Mouse (Mus musculus) embryonic facial prominence, embryonic 13.5 days (tissue): Measurements from ENCODE around the gene Sgip1. TPM values are rescaled to one million over a fixed set of nuclear protein-coding genes. Genes with fewer than 3 reads are reported as not detected.

ENCODE experiments used
- ATAC-seq: fragments of 200-750 bp; cut with Nextera tagmentation; 2 replicates; pipeline ENCODE4 v1.8.0; 2017; ENCODE audit warnings: low read depth; ENCODE audit not compliant: insufficient number of reproducible peaks, insufficient read depth, low FRiP score, low TSS enrichment
- H3K27ac ChIP-seq: fragments of 300-500 bp; sonication (generic); 2 replicates; pipeline ENCODE4 v1.5.1; 2015; ENCODE audit warnings: moderate library complexity, mild to moderate bottlenecking, inconsistent platforms
- H3K27me3 ChIP-seq: fragments of 300-500 bp; sonication (generic); 2 replicates; pipeline ENCODE4 v1.6.1; 2015; ENCODE audit warnings: mild to moderate bottlenecking, inconsistent platforms
- H3K36me3 ChIP-seq: fragments of 300-500 bp; sonication (generic); 2 replicates; pipeline ENCODE4 v1.6.1; 2015; ENCODE audit warnings: mild to moderate bottlenecking, inconsistent platforms
- H3K4me1 ChIP-seq: fragments of 300-500 bp; sonication (generic); 2 replicates; pipeline ENCODE4 v1.6.1; 2015; ENCODE audit warnings: inconsistent platforms
- H3K4me2 ChIP-seq: fragments of 300-500 bp; sonication (generic); 2 replicates; pipeline ENCODE4 v1.6.1; 2015; ENCODE audit warnings: moderate library complexity, mild to moderate bottlenecking, inconsistent platforms
- H3K4me3 ChIP-seq: fragments of 300-500 bp; sonication (generic); 2 replicates; pipeline ENCODE4 v1.5.1; 2015; ENCODE audit warnings: mild to moderate bottlenecking, inconsistent platforms
- H3K9ac ChIP-seq: fragments of 300-500 bp; sonication (generic); 2 replicates; pipeline ENCODE4 v1.6.1; 2015; ENCODE audit warnings: mild to moderate bottlenecking, inconsistent platforms
- H3K9me3 ChIP-seq: fragments of 300-500 bp; sonication (generic); 2 replicates; pipeline ENCODE4 v1.6.1; 2016; ENCODE audit warnings: inconsistent platforms
- WGBS: fragments of 180-500 bp; shearing (Covaris S2); methylation state at CpG from one replicate; pipeline ENCODE4 v1.1.7; 2015; ENCODE audit warnings: mixed read lengths; 5-methylcytosine and 5-hydroxymethylcytosine counted together
- polyA plus RNA-seq: library from polyadenylated mRNA; unstranded; fragments of >200 nt; fragmentation: Nextera tagmentation; extraction: Ambion mirVana; gene quantifications from 2 replicates; pipeline ENCODE4 v1.2.1, GENCODE M21; 2015

Gene Sgip1
- polyA plus RNA-seq, 1 experiment from 2014 or later, result 13.0 TPM

DNA sequence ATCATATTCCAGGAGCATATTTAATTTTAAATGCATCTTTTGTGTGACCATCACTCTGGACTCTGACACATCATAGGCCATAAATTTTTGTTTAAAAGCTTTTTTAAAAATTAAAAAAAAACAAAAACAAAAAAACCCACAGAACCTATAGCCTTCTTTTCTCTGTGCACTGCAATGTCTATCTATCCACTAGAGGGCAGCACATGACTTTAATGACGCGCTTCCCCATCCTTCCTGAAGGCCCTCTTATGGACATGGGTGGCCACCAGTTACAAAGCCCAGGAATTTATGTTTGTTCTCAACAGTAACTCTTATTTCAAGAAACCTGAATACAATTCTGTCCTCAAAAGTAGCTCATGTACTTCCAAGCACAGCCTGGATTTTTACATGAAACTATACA is 245.8 kb downstream of the Sgip1 start:
- Histone ChIP-seq H3K4me1 (peaks cover 17% of the 10 kb centered on the region), H3K27me3 (no peaks in the 10 kb centered on the region), H3K9ac (no peak overlapping the region), H3K9me3 (no peaks in the 10 kb centered on the region), H3K4me3 (no peak overlapping the region), H3K4me2 (no peak overlapping the region), H3K27ac (no peak overlapping the region), H3K36me3 (no peaks in the 10 kb centered on the region)
- 0% methylated on average over 2 of the region's 2 CpGs for WGBS
- no peak for ATAC-seq

DNA sequence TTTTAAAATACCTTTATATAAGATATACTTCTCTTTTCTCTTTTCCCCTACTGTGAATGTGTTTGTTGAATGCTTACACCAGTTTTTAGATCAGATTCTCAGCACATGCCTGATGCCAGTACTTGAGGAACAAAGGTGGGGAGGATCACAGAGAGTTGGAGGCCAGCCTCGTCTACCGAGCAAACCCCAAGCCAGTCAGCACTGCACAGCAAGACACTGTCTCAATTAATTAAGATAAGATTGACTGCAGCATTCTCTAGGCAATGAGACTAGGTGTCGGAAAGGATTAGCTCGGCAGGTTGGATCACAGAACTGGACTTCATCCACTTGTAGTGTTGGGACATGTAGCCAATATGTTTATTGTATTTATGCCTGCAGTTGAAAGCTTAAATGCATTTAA is 246.2 kb downstream of the Sgip1 start:
- Histone ChIP-seq H3K27me3 (no peaks in the 10 kb centered on the region), H3K9me3 (no peaks in the 10 kb centered on the region), H3K36me3 (no peaks in the 10 kb centered on the region), H3K27ac (no peak overlapping the region), H3K9ac (no peak overlapping the region), H3K4me3 (no peak overlapping the region), H3K4me2 (no peak overlapping the region), H3K4me1 (peaks cover 20% of the 10 kb centered on the region)
- WGBS, result 62% methylated on average over 4 of the region's 4 CpGs
- ATAC-seq, result no peak

DNA sequence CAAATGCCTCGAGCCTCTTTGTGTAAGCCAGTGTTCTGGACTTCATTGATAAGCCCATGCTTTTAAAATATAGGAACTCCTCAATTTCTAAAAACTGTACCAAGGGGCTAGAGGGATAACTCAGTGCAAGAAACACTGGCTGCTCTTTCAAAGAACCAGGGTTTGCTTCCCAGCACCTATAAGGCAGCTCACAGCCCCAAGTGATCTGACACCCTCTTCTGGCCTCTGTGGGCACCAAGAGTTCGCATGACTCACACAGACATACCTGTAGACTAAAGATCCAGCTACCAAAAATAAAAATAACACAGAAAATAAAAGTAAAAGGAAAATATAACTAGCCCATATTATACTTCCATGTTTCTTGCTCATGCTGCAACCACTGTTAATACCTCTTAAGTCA is 246.7 kb downstream of the Sgip1 start:
- ATAC-seq, result no peak
- H3K4me3 ChIP-seq, result no peak overlapping the region
- H3K27me3 ChIP-seq, result no peaks in the 10 kb centered on the region
- H3K9ac ChIP-seq, result no peak overlapping the region
- no peak overlapping the region for H3K4me2 ChIP-seq
- H3K4me1 ChIP-seq, result peaks cover 19% of the 10 kb centered on the region
- no peak overlapping the region for H3K27ac ChIP-seq
- H3K9me3 ChIP-seq, result no peaks in the 10 kb centered on the region
- H3K36me3 ChIP-seq, result no peaks in the 10 kb centered on the region
- 64% methylated on average over 2 of the region's 2 CpGs for WGBS

DNA sequence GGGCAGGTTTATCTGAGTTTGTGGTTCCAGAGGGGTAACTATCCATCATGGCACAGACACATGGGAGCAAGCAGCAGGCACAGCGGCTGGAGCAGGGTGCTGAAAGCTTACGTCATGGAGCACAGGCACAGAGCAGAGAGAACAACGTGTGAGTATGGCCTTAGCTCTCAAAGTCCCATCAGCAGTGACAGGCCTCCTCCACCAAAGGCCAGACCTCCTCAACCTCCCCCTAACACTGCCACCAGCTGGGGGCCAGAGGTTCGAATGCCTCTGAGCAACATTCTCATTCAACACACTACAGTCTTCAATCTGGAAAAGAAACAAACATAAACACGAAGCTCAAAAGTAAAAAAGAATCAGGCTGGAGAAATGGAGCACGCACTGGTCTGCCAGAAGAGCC is 247.4 kb downstream of the Sgip1 start:
- Histone ChIP-seq H3K9ac (no peak overlapping the region), H3K4me1 (peaks cover 19% of the 10 kb centered on the region), H3K27ac (no peak overlapping the region), H3K4me3 (no peak overlapping the region), H3K27me3 (no peaks in the 10 kb centered on the region), H3K36me3 (no peaks in the 10 kb centered on the region), H3K9me3 (no peaks in the 10 kb centered on the region), H3K4me2 (no peak overlapping the region)
- ATAC-seq, result no peak
- WGBS, result 80% methylated on average over 6 of the region's 6 CpGs

DNA sequence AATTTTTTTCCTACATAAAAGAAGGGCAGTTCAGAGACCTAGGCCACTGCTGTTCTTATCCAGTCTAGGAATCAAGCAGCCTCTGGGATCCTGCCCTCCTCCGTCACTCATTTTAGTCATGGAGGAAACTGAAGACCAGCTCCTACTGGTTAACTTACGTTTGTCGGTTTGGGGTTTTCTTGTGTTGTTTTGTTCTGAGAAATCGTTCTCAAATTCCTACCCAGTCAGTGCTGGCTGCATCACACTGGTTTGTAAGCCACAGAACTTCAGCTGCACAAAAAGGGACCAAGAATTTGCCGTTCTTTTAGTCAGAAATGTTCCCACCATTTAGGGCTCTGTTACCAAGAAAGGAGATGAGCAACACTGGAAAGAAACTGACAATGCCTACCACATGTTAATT is 248.3 kb downstream of the Sgip1 start:
- WGBS, result 33% methylated on average over 5 of the region's 5 CpGs
- Histone ChIP-seq H3K27ac (0 out of 2 replicates have a peak overlapping the region, but pooled peaks have one; percentile 39), H3K4me1 (peaks cover 19% of the 10 kb centered on the region), H3K36me3 (no peaks in the 10 kb centered on the region), H3K4me3 (no peak overlapping the region), H3K4me2 (no peak overlapping the region), H3K9ac (no peak overlapping the region), H3K27me3 (no peaks in the 10 kb centered on the region), H3K9me3 (no peaks in the 10 kb centered on the region)
- no peak for ATAC-seq

DNA sequence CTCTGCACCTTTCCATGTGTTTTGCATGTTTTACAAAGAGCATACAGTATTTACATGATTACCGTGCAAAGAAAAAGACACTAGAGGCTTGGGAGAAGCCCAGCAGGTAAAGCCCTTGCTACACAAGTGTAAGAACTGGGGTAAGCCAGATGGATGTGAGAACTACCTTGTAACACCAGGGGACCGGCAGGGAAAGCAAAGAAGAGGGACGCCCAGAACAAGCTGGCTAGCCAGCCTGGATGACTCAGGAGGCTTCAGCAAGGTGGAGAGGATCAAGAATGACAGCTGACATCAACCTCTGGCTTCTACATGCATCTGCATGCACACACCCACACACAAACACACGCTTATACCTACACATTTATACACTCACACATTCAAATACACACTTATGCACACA is 248.9 kb downstream of the Sgip1 start:
- H3K36me3 ChIP-seq, result no peaks in the 10 kb centered on the region
- H3K4me3 ChIP-seq, result no peak overlapping the region
- H3K9me3 ChIP-seq, result no peaks in the 10 kb centered on the region
- no peak for ATAC-seq
- H3K4me2 ChIP-seq, result no peak overlapping the region
- no peak overlapping the region for H3K27ac ChIP-seq
- no peak overlapping the region for H3K9ac ChIP-seq
- 73% methylated on average over 4 of the region's 4 CpGs for WGBS
- H3K27me3 ChIP-seq, result no peaks in the 10 kb centered on the region
- H3K4me1 ChIP-seq, result peaks cover 19% of the 10 kb centered on the region

DNA sequence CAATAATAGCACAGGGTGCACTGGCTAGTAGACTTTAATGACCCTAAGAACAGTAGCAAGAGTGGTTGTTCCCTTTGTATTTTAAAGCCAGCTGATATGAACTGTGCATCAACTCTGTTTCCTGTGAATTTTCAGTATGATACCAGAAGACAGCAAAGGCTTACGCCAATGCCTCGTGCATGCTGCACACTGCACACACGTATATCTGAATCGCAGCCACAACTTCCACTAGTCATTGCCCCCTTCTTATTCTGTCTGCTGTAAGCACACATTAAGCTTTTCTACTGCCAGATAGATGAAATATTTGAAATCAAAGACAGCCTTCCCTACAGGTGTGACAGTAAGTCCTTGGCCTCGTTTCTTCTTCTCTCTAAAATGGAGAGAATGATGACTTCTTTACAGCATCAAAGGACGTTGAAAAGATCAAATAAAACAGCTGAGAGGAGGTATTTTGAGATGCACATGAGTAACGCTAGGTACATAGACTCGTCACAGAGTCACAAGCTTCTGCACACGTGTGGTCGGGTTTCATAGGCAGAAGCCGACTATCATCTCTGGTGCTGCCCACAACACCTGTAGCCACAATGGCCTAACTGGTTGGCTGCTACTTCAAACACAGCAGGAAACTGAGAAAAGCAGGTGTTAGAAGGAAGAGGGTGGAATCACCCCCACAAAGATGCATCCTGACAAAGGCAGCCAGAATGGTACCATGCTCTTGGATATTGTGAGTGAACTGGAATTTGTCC is 249.7 kb downstream of the Sgip1 start:
- H3K4me2 ChIP-seq, result no peak overlapping the region
- H3K27ac ChIP-seq, result no peak overlapping the region
- H3K9ac ChIP-seq, result no peak overlapping the region
- no peaks in the 10 kb centered on the region for H3K9me3 ChIP-seq
- no peaks in the 10 kb centered on the region for H3K36me3 ChIP-seq
- ATAC-seq, result no peak
- peaks cover 19% of the 10 kb centered on the region for H3K4me1 ChIP-seq
- H3K4me3 ChIP-seq, result no peak overlapping the region
- 56% methylated on average over 11 of the region's 11 CpGs for WGBS
- H3K27me3 ChIP-seq, result no peaks in the 10 kb centered on the region

DNA sequence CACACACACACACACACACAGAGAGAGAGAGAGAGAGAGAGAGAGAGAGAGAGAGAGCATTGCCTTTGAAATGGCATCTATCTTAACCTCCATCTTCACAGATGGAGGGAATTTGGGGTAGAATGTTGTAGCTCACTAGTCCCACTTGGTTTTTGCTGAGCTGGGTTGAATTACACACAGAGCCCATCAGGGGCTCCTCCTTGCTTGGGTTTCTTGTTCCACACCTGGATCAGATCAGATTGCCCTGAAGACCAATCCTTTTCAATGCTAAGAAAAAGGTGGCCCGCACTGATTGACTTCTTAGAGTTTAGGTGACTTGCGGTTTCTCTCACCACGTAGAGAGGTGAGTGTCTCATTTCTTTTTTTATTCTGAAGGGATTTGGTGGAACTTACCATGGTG is 250.6 kb downstream of the Sgip1 start:
- Histone ChIP-seq H3K27me3 (no peaks in the 10 kb centered on the region), H3K36me3 (no peaks in the 10 kb centered on the region), H3K4me3 (no peak overlapping the region), H3K9ac (no peak overlapping the region), H3K4me1 (peaks cover 19% of the 10 kb centered on the region), H3K9me3 (no peaks in the 10 kb centered on the region), H3K4me2 (no peak overlapping the region), H3K27ac (no peak overlapping the region)
- ATAC-seq, result 0 out of 2 replicates have a peak, but pooled peaks have one; percentile 54
- 18% methylated on average over 3 of the region's 3 CpGs for WGBS

DNA sequence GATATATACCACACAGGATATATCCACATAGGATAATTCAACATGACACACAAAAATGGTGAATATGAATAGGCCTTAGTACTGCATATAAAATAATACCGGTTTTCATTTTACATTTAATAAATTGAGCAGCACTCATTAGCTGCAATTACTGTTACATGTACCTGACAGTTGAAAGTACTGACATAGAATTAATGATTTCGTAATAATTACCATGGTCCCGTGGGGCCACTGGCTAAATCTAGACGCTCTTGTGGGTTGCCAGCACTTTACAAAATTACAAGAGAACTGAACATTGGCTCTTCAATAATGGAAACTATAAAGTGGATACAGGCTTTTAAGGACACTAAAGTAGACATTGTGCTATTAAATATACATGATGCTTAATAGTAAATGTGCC is 263.6 kb downstream of the Sgip1 start:
- Histone ChIP-seq H3K9ac (no peak overlapping the region), H3K9me3 (no peaks in the 10 kb centered on the region), H3K27me3 (no peaks in the 10 kb centered on the region), H3K27ac (peak overlapping the region; percentile 63; the same call in 1 of the 2 replicates), H3K4me2 (no peak overlapping the region), H3K4me3 (no peak overlapping the region), H3K36me3 (no peaks in the 10 kb centered on the region), H3K4me1 (peaks cover 28% of the 10 kb centered on the region)
- ATAC-seq, result no peak
- WGBS, result 72% methylated on average over 4 of the region's 4 CpGs

DNA sequence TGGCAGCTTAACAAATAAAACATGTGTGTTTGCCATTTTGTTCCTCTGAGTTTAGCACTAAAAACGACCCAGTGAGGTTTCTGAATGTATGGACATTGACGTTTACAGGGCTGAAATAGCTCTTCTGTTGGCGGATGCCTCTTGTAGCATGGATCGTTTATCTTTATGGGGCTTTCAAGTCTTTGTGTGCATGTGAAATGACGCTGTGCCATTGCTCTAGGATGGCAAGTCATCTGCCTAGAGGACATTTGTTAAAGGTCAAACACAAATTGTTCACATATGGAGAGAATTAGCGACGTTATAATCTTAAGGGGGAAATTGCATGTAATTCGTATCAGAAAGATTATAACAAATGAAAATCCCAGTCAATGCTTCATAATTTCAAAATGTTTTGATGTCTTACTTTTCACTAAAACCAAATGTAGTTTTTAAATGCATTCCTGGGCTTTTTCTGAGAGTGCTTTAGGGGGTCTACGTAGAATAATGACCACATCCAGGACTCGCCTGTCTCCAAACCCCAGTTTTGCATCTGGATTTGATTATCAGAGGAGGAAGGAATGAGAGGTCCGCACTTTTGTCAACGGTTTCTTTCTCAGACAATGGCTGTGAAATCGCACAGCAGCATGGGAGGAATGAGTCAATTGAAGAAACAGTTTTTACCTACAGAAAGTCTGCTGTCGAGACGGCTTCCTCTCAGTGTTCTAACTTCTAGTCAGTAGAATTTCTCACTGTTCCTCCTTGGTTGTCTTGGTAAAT is 264.3 kb downstream of the Sgip1 start:
- ATAC-seq, result no peak
- H3K4me2 ChIP-seq, result 0 out of 2 replicates have a peak overlapping the region, but pooled peaks have one; percentile 1
- WGBS, result 22% methylated on average over 15 of the region's 15 CpGs
- no peak overlapping the region for H3K9ac ChIP-seq
- no peaks in the 10 kb centered on the region for H3K36me3 ChIP-seq
- H3K27me3 ChIP-seq, result no peaks in the 10 kb centered on the region
- H3K4me3 ChIP-seq, result no peak overlapping the region
- peak overlapping the region; percentile 63 for H3K27ac ChIP-seq
- H3K9me3 ChIP-seq, result no peaks in the 10 kb centered on the region
- H3K4me1 ChIP-seq, result peaks cover 28% of the 10 kb centered on the region

DNA sequence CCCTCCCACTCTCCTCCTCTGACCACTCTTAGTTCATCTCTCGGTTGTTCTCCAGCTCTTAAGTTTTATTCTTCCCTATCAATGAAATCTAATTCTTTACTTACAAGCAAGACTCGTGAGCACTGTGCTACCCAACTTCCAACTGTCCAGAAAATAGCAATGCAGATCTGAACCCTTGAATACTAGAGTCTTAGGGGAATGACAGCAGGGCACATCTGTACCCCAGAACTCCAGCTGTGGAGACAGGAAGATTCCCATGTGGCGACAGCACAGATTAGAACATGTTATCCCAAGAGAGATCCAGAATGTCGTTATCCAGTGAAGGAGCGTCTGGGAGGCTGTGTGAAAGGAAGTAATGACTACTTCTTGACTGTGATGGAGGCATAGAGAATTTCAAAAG is 265.2 kb downstream of the Sgip1 start:
- no peaks in the 10 kb centered on the region for H3K36me3 ChIP-seq
- H3K27me3 ChIP-seq, result no peaks in the 10 kb centered on the region
- H3K4me3 ChIP-seq, result no peak overlapping the region
- no peak overlapping the region for H3K4me2 ChIP-seq
- peaks cover 28% of the 10 kb centered on the region for H3K4me1 ChIP-seq
- no peak overlapping the region for H3K9ac ChIP-seq
- peak overlapping the region; percentile 63 for H3K27ac ChIP-seq
- WGBS, result 54% methylated on average over 5 of the region's 5 CpGs
- no peak for ATAC-seq
- H3K9me3 ChIP-seq, result no peaks in the 10 kb centered on the region

DNA sequence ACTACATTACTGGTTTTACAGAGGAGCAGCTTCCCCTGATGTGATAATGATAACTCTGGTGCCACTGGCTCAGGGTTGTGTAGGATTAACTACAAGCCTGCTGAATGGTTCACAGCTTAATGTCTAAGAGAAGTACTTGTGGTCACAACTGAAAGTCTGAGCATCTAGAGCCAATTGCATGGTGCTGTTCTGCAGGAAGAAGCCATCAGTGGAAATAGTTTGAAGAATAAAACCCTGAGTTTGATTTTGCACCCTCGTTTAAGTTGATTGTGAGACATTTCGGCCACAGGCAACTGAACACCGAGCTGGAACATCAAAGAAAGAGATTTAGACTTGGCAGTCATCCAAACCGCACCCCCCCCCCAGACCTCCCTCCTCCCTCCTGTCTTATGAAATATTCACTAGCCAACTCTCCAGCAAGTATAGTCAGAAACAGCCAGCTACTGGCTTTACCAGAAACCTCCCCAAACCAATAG is 265.9 kb downstream of the Sgip1 start:
- 17% methylated on average over 4 of the region's 4 CpGs for WGBS
- Histone ChIP-seq H3K27ac (peak overlapping the region; percentile 63; the same call in 1 of the 2 replicates), H3K4me3 (no peak overlapping the region), H3K9ac (no peak overlapping the region), H3K4me2 (no peak overlapping the region), H3K9me3 (no peaks in the 10 kb centered on the region), H3K4me1 (peaks cover 33% of the 10 kb centered on the region), H3K36me3 (no peaks in the 10 kb centered on the region), H3K27me3 (no peaks in the 10 kb centered on the region)
- no peak for ATAC-seq
